Mouse (Mus musculus) hindbrain, postnatal 0 days (tissue): Measurements from ENCODE around the gene Vmn1r54. TPM values are rescaled to one million over a fixed set of nuclear protein-coding genes. Genes with fewer than 3 reads are reported as not detected.
A peak's percentile ranks its signal among the peaks of the same experiment; 100 is the strongest.
"Not testable (repeated sequence)": the region's sequence is repeated elsewhere in the genome, so short reads cannot be mapped to it uniquely, and the experiment has no call there.

Experiments
- ATAC-seq: fragments of 200-750 bp; cut with Nextera tagmentation; 2 replicates; pipeline ENCODE4 v1.8.0; 2017; ENCODE audit warnings: mild to moderate bottlenecking, moderate TSS enrichment, moderate library complexity
- DNase-seq: peaks from one replicate; pipeline ENCODE4 v3.0.0-alpha.2; 2015; ENCODE audit warnings: low spot score
- H3K27ac ChIP-seq: fragments of 300-500 bp; sonication (generic); 2 replicates; pipeline ENCODE4 v1.5.1; 2014; ENCODE audit warnings: mild to moderate bottlenecking
- H3K27me3 ChIP-seq: fragments of 300-500 bp; sonication (generic); 2 replicates; pipeline ENCODE4 v1.6.1; 2014; ENCODE audit warnings: low read length, mixed read lengths; ENCODE audit not compliant: insufficient read depth
- H3K36me3 ChIP-seq: fragments of 300-500 bp; sonication (generic); 2 replicates; pipeline ENCODE4 v1.6.1; 2014; ENCODE audit warnings: low read length, mixed read lengths; ENCODE audit not compliant: insufficient read depth
- H3K4me1 ChIP-seq: fragments of 300-500 bp; sonication (generic); 2 replicates; pipeline ENCODE4 v1.6.1; 2014; ENCODE audit warnings: antibody characterized with exemption, low read length, mixed read lengths; ENCODE audit not compliant: insufficient read depth
- H3K4me2 ChIP-seq: fragments of 300-500 bp; sonication (generic); 2 replicates; pipeline ENCODE4 v1.6.1; 2014; ENCODE audit warnings: low read depth, mild to moderate bottlenecking, low read length, moderate library complexity, mixed read lengths
- H3K4me3 ChIP-seq: fragments of 300-500 bp; sonication (generic); 2 replicates; pipeline ENCODE4 v1.5.1; 2014; ENCODE audit warnings: low read length
- H3K9ac ChIP-seq: fragments of 300-500 bp; sonication (generic); replicated peaks from 2 replicates; pipeline ENCODE4 v1.6.1; 2014; ENCODE audit warnings: mild to moderate bottlenecking, low read length, moderate library complexity, mixed read lengths
- H3K9me3 ChIP-seq: fragments of 300-500 bp; sonication (generic); 2 replicates; pipeline ENCODE4 v1.6.1; 2016; ENCODE audit warnings: low read length, mixed read lengths
- CTCF ChIP-seq: IDR thresholded peaks from 2 replicates; pipeline ENCODE4 v1.5.1; 2016; ENCODE audit warnings: antibody characterized with exemption, control low read depth, low read depth
- WGBS: fragments of 180-500 bp; shearing (Covaris S2); extraction: QIAGEN DNeasy Blood & Tissue Kit; methylation state at CpG from one replicate; pipeline ENCODE4 v1.1.7; 2014; 5-methylcytosine and 5-hydroxymethylcytosine counted together
- polyA plus RNA-seq: library from polyadenylated mRNA; unstranded; fragments of >200 nt; fragmentation: Nextera tagmentation; extraction: Ambion mirVana; gene quantifications from 2 replicates; pipeline ENCODE4 v1.2.1, GENCODE M21; 2015
- total RNA-seq: library from RNA; depleted of rRNA; stranded (reverse); fragments of >200 nt; gene quantifications from 2 replicates; pipeline ENCODE4 v1.2.3, GENCODE M21; 2014; rRNA removed

The Vmn1r54 gene
- total RNA-seq, result not detected in 2 replicates
- polyA plus RNA-seq, result not detected in 2 replicates

GRCm38 (mm10) chr6:90246000-90246399 lies at the start of gene Vmn1r54:
Vmn1r54 (plus strand) TSS chr6:90246300.
- no peaks in the 10 kb centered on the region for H3K9me3 ChIP-seq
- TF ChIP-seq CTCF, result no peak
- H3K9ac ChIP-seq, result no peak within 1 kb of the TSS
- ATAC-seq (no peak), DNase-seq (no peak)
- no peak within 1 kb of the TSS for H3K27ac ChIP-seq
- no peaks in the 10 kb centered on the region for H3K4me1 ChIP-seq
- no peak within 1 kb of the TSS for H3K4me3 ChIP-seq
- no peak within 1 kb of the TSS for H3K4me2 ChIP-seq
- 77% methylated on average over 1 of the region's 1 CpGs for WGBS
- no peaks in the 10 kb centered on the region for H3K36me3 ChIP-seq
- no peaks in the 10 kb centered on the region for H3K27me3 ChIP-seq

- not testable (repeated sequence) for H3K9ac ChIP-seq, ATAC-seq
- 77% methylated on average over 2 of the region's 2 CpGs for WGBS
Observed at GRCm38 (mm10) chr6:90202493-90202892, 43.6 kb upstream of the Vmn1r54 start, which contains the start of gene V1ra8. V1ra8 (plus strand) TSS chr6:90202793.

GRCm38 (mm10) chr6:90224338-90224737 lies 21.8 kb upstream of the Vmn1r54 start, which contains the start of gene Vmn1r53:
Vmn1r53 (minus strand) TSS chr6:90224438.
- Histone ChIP-seq H3K27ac (no peak within 1 kb of the TSS), H3K9ac (no peak within 1 kb of the TSS), H3K36me3 (no peaks in the 10 kb centered on the region), H3K9me3 (no peaks in the 10 kb centered on the region), H3K4me1 (no peaks in the 10 kb centered on the region), H3K4me2 (no peak within 1 kb of the TSS), H3K4me3 (no peak within 1 kb of the TSS), H3K27me3 (no peaks in the 10 kb centered on the region)
- WGBS, result 88% methylated on average over 1 of the region's 1 CpGs
- ATAC-seq (no peak), DNase-seq (no peak)
- no peak for TF ChIP-seq CTCF

More at GRCm38 (mm10) chr6:90202493-90202892, 43.6 kb upstream of the Vmn1r54 start, which contains the start of gene V1ra8:
- not testable (repeated sequence) for DNase-seq, H3K9me3 ChIP-seq, H3K4me3 ChIP-seq, H3K27ac ChIP-seq, H3K4me2 ChIP-seq, H3K36me3 ChIP-seq, H3K27me3 ChIP-seq, H3K4me1 ChIP-seq

- H3K4me3 ChIP-seq, H3K4me2 ChIP-seq, H3K9me3 ChIP-seq, H3K9ac ChIP-seq, H3K4me1 ChIP-seq, H3K27ac ChIP-seq, H3K27me3 ChIP-seq, H3K36me3 ChIP-seq, ATAC-seq, DNase-seq: not testable (repeated sequence)
- WGBS, result 89% methylated on average over 4 of the region's 4 CpGs
Observed at GRCm38 (mm10) chr6:90232114-90232513, 14.0 kb upstream of the Vmn1r54 start.

- H3K4me3 ChIP-seq, result no peak overlapping the region
- DNase-seq, result no peak
- H3K9ac ChIP-seq, result no peak overlapping the region
- no peaks in the 10 kb centered on the region for H3K36me3 ChIP-seq
- TF ChIP-seq CTCF, result no peak
- H3K4me1 ChIP-seq, result no peaks in the 10 kb centered on the region
- no peak overlapping the region for H3K27ac ChIP-seq
- no peak for ATAC-seq
- no peak overlapping the region for H3K4me2 ChIP-seq
- 65% methylated on average over 27 of the region's 27 CpGs for WGBS
- H3K9me3 ChIP-seq, result no peaks in the 10 kb centered on the region
- H3K27me3 ChIP-seq, result no peaks in the 10 kb centered on the region
Observed at GRCm38 (mm10) chr6:90232681-90233080, 13.4 kb upstream of the Vmn1r54 start.

GRCm38 (mm10) chr6:90244019-90244418 lies 2.1 kb upstream of the Vmn1r54 start:
- Histone ChIP-seq H3K4me3 (no peak overlapping the region), H3K27ac (no peak overlapping the region), H3K9me3 (no peaks in the 10 kb centered on the region), H3K27me3 (no peaks in the 10 kb centered on the region), H3K4me1 (no peaks in the 10 kb centered on the region), H3K9ac (no peak overlapping the region), H3K4me2 (no peak overlapping the region), H3K36me3 (no peaks in the 10 kb centered on the region)
- 80% methylated on average over 3 of the region's 3 CpGs for WGBS
- TF ChIP-seq CTCF, result no peak
- DNase-seq (no peak), ATAC-seq (no peak)

GRCm38 (mm10) chr6:90288265-90288664 lies 42.2 kb downstream of the Vmn1r54 start:
- Histone ChIP-seq H3K36me3 (no peaks in the 10 kb centered on the region), H3K4me2 (no peak overlapping the region), H3K27ac (no peak overlapping the region), H3K4me3 (no peak overlapping the region), H3K9me3 (no peaks in the 10 kb centered on the region), H3K9ac (no peak overlapping the region), H3K4me1 (no peaks in the 10 kb centered on the region), H3K27me3 (no peaks in the 10 kb centered on the region)
- WGBS, result 59% methylated on average over 12 of the region's 12 CpGs
- TF ChIP-seq CTCF, result peak; percentile 59
- DNase-seq (peak; percentile 44), ATAC-seq (no peak)
